Mouse (Mus musculus) embryonic facial prominence, embryonic 15.5 days (tissue): ENCODE measurements at regions not wholly inside any gene's neighbourhood (a gene's known extent, or its start where the extent isn't known, plus 50 kb on each side); places are given as distances from the start of the nearest gene placed in this dataset.

Experiments used
- ATAC-seq: fragments of 200-750 bp; cut with Nextera tagmentation; 2 replicates; pipeline ENCODE4 v1.8.0; 2017; ENCODE audit warnings: low read depth, moderate TSS enrichment; ENCODE audit not compliant: insufficient number of reproducible peaks, low FRiP score, low TSS enrichment
- H3K27ac ChIP-seq: fragments of 300-500 bp; sonication (generic); replicated peaks from 2 replicates; pipeline ENCODE4 v1.5.1; 2015; ENCODE audit warnings: mild to moderate bottlenecking, inconsistent platforms
- H3K27me3 ChIP-seq: fragments of 300-500 bp; sonication (generic); 2 replicates; pipeline ENCODE4 v1.6.1; 2015; ENCODE audit warnings: inconsistent platforms
- H3K36me3 ChIP-seq: fragments of 300-500 bp; sonication (generic); 2 replicates; pipeline ENCODE4 v1.6.1; 2015; ENCODE audit warnings: mild to moderate bottlenecking, inconsistent platforms
- H3K4me1 ChIP-seq: fragments of 300-500 bp; sonication (generic); 2 replicates; pipeline ENCODE4 v1.6.1; 2015; ENCODE audit warnings: inconsistent platforms
- H3K4me2 ChIP-seq: fragments of 300-500 bp; sonication (generic); replicated peaks from 2 replicates; pipeline ENCODE4 v1.6.1; 2015; ENCODE audit warnings: mild to moderate bottlenecking, inconsistent platforms
- H3K4me3 ChIP-seq: fragments of 300-500 bp; sonication (generic); replicated peaks from 2 replicates; pipeline ENCODE4 v1.5.1; 2015; ENCODE audit warnings: mild to moderate bottlenecking, inconsistent platforms
- H3K9ac ChIP-seq: fragments of 300-500 bp; sonication (generic); 2 replicates; pipeline ENCODE4 v1.6.1; 2015; ENCODE audit warnings: inconsistent platforms
- H3K9me3 ChIP-seq: fragments of 300-500 bp; sonication (generic); replicated peaks from 2 replicates; pipeline ENCODE4 v1.6.1; 2016; ENCODE audit warnings: inconsistent platforms
- WGBS: fragments of 180-500 bp; shearing (Covaris S2); methylation state at CpG from one replicate; pipeline ENCODE4 v1.1.7; 2015; 5-methylcytosine and 5-hydroxymethylcytosine counted together

DNA sequence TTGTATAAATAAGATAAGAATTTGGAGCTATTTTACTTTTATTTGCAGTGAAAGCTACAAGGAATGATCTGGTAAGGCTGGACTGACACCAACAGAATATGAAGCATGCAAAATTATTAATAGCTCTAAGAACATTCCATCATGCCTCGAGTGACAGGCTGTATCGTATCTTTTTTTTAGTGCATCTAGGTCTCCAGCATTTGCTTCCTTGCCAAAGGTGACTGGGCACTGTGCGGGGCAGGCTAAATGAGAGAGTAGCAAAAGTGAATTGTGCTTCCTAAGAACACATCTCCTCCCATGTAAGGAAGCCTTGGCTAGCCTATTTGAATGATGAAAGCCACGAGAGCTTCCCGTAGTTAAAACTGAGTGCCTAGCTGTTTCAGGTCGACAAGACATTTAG, 261.5 kb upstream of the Ndst3 start:
- 67% methylated on average over 6 of the region's 6 CpGs for WGBS
- H3K9ac ChIP-seq = no peak overlapping the region
- H3K4me1 ChIP-seq = no peaks in the 10 kb centered on the region
- no peak overlapping the region for H3K4me3 ChIP-seq
- H3K27me3 ChIP-seq = no peaks in the 10 kb centered on the region
- H3K4me2 ChIP-seq = no peak overlapping the region
- H3K36me3 ChIP-seq = no peaks in the 10 kb centered on the region
- H3K9me3 ChIP-seq = no peaks in the 10 kb centered on the region
- no peak overlapping the region for H3K27ac ChIP-seq
- no peak for ATAC-seq

GRCm38 (mm10) chr3:123967373-123967772, 276.7 kb upstream of the Ndst3 start:
- no peak overlapping the region for H3K4me3 ChIP-seq

DNA sequence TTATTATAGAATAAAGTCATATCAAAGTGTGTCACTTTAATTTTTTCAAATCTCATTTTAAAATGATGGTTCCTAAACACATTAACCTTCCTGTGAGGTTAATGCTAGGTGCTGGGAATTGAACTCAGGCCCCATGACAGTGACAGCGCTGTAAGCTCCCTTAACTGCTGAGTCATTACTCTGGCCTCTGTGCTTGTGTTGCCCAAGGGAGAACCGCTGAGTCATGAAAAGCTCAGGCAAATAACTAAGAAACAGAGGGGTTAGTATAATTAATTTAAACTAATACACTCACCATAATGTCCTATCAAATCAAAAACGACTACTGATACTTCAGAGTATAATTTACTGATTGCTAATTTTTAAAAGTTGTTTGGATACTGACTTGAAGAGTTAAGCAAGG, 281.7 kb upstream of the Ndst3 start:
- no peaks in the 10 kb centered on the region for H3K36me3 ChIP-seq
- no peak overlapping the region for H3K27ac ChIP-seq
- H3K4me2 ChIP-seq = no peak overlapping the region
- no peak for ATAC-seq
- WGBS = 81% methylated on average over 3 of the region's 3 CpGs
- no peaks in the 10 kb centered on the region for H3K9me3 ChIP-seq
- no peaks in the 10 kb centered on the region for H3K27me3 ChIP-seq
- H3K9ac ChIP-seq = no peak overlapping the region
- no peaks in the 10 kb centered on the region for H3K4me1 ChIP-seq
- no peak overlapping the region for H3K4me3 ChIP-seq

More at GRCm38 (mm10) chr3:123967373-123967772, 276.7 kb upstream of the Ndst3 start:
- ATAC-seq = no peak
- no peaks in the 10 kb centered on the region for H3K27me3 ChIP-seq
- no peaks in the 10 kb centered on the region for H3K4me1 ChIP-seq
- 46% methylated on average over 3 of the region's 3 CpGs for WGBS
- H3K9ac ChIP-seq = no peak overlapping the region
- H3K36me3 ChIP-seq = no peaks in the 10 kb centered on the region
- H3K4me2 ChIP-seq = no peak overlapping the region
- no peak overlapping the region for H3K27ac ChIP-seq
- no peaks in the 10 kb centered on the region for H3K9me3 ChIP-seq

DNA sequence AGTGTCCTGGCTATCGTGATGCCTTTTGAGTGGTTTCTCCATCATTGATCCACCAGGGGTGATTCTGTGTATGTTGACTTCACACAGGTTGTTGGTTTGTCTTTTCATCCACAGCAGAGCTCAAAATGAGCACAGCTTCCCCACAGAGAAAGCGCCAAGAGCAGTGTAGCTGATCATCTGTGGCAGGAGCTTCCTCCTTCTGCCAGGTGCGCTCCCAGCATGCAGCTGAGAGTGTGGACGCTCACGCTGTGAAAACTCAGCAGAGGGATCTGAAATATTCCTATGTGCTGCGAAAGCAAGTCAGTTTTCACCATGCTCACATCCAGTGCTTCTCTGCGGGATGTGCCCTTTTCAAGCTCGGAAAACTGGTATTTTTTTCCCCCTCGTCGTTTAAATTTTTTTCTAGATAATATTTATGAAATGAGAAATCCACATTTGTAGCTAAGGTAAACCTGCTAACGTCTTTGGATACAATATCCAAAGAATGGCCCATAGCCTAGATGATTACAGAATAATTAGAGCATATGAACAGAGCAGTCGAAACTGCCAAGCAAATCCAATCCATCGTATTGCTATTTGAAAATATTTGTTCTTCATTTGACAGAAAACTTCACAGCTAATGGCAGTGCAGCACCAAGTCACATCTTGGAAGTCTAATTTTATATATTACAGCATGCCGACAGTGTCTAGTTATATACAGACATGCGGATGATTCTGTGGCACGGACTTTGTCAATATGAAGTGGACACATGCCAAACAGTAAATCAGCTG, 283.3 kb upstream of the Ndst3 start:
- no peak overlapping the region for H3K27ac ChIP-seq
- H3K36me3 ChIP-seq = no peaks in the 10 kb centered on the region
- H3K9ac ChIP-seq = no peak overlapping the region
- ATAC-seq = no peak
- H3K4me2 ChIP-seq = no peak overlapping the region
- no peaks in the 10 kb centered on the region for H3K4me1 ChIP-seq
- no peak overlapping the region for H3K4me3 ChIP-seq
- no peaks in the 10 kb centered on the region for H3K9me3 ChIP-seq
- no peaks in the 10 kb centered on the region for H3K27me3 ChIP-seq
- WGBS = 76% methylated on average over 16 of the region's 16 CpGs

GRCm38 (mm10) chr3:123976475-123976874, 285.8 kb upstream of the Ndst3 start:
- ATAC-seq = no peak
- Histone ChIP-seq H3K27ac (no peak overlapping the region), H3K4me2 (no peak overlapping the region), H3K36me3 (no peaks in the 10 kb centered on the region), H3K9me3 (no peaks in the 10 kb centered on the region), H3K4me1 (no peaks in the 10 kb centered on the region), H3K4me3 (no peak overlapping the region), H3K9ac (no peak overlapping the region), H3K27me3 (no peaks in the 10 kb centered on the region)
- WGBS = 57% methylated on average over 3 of the region's 3 CpGs

- Histone ChIP-seq H3K27me3 (no peaks in the 10 kb centered on the region), H3K4me3 (no peak overlapping the region), H3K27ac (no peak overlapping the region), H3K4me2 (no peak overlapping the region), H3K4me1 (no peaks in the 10 kb centered on the region), H3K9me3 (no peaks in the 10 kb centered on the region), H3K9ac (no peak overlapping the region), H3K36me3 (no peaks in the 10 kb centered on the region)
- WGBS = 81% methylated on average over 4 of the region's 4 CpGs
- no peak for ATAC-seq
Observed at GRCm38 (mm10) chr3:123977168-123977567, 286.5 kb upstream of the Ndst3 start.

GRCm38 (mm10) chr3:123983045-123983444, 292.4 kb upstream of the Ndst3 start:
- Histone ChIP-seq H3K27ac (no peak overlapping the region), H3K9ac (no peak overlapping the region), H3K27me3 (no peaks in the 10 kb centered on the region), H3K4me3 (no peak overlapping the region), H3K4me2 (no peak overlapping the region), H3K4me1 (no peaks in the 10 kb centered on the region), H3K36me3 (no peaks in the 10 kb centered on the region), H3K9me3 (no peaks in the 10 kb centered on the region)
- no peak for ATAC-seq

GRCm38 (mm10) chr3:123983530-123983929, 292.9 kb upstream of the Ndst3 start:
- no peaks in the 10 kb centered on the region for H3K36me3 ChIP-seq
- WGBS = 42% methylated on average over 1 of the region's 1 CpGs
- H3K4me3 ChIP-seq = no peak overlapping the region
- H3K4me1 ChIP-seq = no peaks in the 10 kb centered on the region
- no peaks in the 10 kb centered on the region for H3K27me3 ChIP-seq
- H3K9me3 ChIP-seq = no peaks in the 10 kb centered on the region
- no peak for ATAC-seq
- H3K4me2 ChIP-seq = no peak overlapping the region
- H3K9ac ChIP-seq = no peak overlapping the region
- no peak overlapping the region for H3K27ac ChIP-seq

GRCm38 (mm10) chr3:123984028-123984427, 293.4 kb upstream of the Ndst3 start:
- ATAC-seq = no peak
- no peaks in the 10 kb centered on the region for H3K9me3 ChIP-seq
- H3K36me3 ChIP-seq = no peaks in the 10 kb centered on the region
- H3K4me3 ChIP-seq = no peak overlapping the region
- H3K4me1 ChIP-seq = no peaks in the 10 kb centered on the region
- H3K27ac ChIP-seq = no peak overlapping the region
- H3K27me3 ChIP-seq = no peaks in the 10 kb centered on the region
- 50% methylated on average over 1 of the region's 1 CpGs for WGBS
- no peak overlapping the region for H3K4me2 ChIP-seq
- no peak overlapping the region for H3K9ac ChIP-seq

- Histone ChIP-seq H3K4me3 (no peak overlapping the region), H3K36me3 (no peaks in the 10 kb centered on the region), H3K4me2 (no peak overlapping the region), H3K4me1 (no peaks in the 10 kb centered on the region), H3K9me3 (no peaks in the 10 kb centered on the region), H3K27me3 (no peaks in the 10 kb centered on the region), H3K9ac (no peak overlapping the region), H3K27ac (no peak overlapping the region)
- ATAC-seq = no peak
- WGBS = 79% methylated on average over 3 of the region's 3 CpGs
Observed at GRCm38 (mm10) chr3:123999957-124000616, 309.4 kb upstream of the Ndst3 start.

- Histone ChIP-seq H3K36me3 (no peaks in the 10 kb centered on the region), H3K4me3 (no peak overlapping the region), H3K9me3 (no peaks in the 10 kb centered on the region), H3K4me1 (no peaks in the 10 kb centered on the region), H3K4me2 (no peak overlapping the region), H3K9ac (no peak overlapping the region), H3K27me3 (no peaks in the 10 kb centered on the region), H3K27ac (no peak overlapping the region)
- ATAC-seq = no peak
- 55% methylated on average over 1 of the region's 1 CpGs for WGBS
Observed at GRCm38 (mm10) chr3:124000883-124001282, 310.2 kb upstream of the Ndst3 start.

DNA sequence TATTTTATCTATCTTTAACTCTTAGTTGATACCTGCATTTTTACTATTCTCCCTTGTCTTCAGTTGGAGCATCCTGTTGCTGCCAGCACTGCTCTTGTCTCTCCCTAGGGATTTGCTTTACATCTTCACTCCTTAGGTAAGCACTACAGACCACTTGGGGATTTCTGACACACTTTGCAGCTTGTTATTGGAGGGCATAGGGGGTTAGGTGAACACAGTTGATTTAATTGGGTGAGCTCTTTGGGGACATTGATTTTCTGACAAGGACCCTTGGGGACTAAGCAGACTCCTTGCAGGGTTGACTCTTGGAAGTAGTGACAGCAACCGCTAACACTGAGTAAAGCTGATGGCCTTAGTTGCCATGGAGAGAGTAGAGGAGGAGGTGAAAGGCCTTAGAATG, 309.0 kb upstream of the Tram1l1 start:
- 91% methylated on average over 1 of the region's 1 CpGs for WGBS

More for the DNA sequence above, 309.0 kb upstream of the Tram1l1 start:
- Histone ChIP-seq H3K9ac (no peak overlapping the region), H3K9me3 (no peaks in the 10 kb centered on the region), H3K27me3 (no peaks in the 10 kb centered on the region), H3K4me1 (no peaks in the 10 kb centered on the region), H3K27ac (no peak overlapping the region), H3K36me3 (no peaks in the 10 kb centered on the region), H3K4me3 (no peak overlapping the region), H3K4me2 (no peak overlapping the region)
- peak; percentile 85 for ATAC-seq
